Mouse (Mus musculus): ENCODE measurements around the gene Col5a1.

Col5a1 gene

DNA sequence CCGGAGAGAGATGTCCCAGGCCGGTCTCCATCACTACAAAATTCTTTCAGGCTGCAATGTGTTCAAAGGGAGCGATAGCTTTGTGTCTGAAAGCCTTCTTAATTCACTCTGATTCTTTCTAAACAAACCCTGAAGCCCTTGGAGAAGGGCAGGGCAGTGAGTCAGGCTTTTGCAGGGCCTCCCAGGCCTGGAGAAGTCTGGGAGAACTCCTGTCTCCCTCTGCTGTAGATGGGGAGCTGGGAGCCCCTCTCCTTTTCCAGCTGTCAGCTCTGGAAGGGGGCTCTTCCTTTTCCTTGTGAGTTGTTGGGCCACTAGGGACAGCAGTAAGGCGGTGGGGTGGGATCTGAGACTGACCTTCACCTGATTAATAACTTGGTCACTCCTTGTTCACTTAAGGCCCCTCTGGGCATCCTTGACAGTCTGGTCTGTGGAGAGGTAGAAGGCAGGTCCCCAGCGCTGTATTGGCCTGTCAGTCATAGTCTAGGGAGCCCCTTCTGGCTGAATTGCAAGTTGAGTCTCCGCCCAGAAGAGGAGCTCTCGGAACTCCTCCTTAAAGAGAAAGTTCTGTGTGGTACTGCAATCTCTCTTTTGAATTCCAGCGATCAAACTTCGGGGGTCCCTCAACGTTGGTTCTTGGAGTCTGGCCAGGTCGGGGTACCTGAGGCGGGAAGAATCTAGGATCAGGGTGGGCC lies 623 bp upstream of the Col5a1 start:
- DNase-seq (ENCODE audit: low spot score in 2 of 2): peak in 1 of 2 experiments; percentile 49

DNA sequence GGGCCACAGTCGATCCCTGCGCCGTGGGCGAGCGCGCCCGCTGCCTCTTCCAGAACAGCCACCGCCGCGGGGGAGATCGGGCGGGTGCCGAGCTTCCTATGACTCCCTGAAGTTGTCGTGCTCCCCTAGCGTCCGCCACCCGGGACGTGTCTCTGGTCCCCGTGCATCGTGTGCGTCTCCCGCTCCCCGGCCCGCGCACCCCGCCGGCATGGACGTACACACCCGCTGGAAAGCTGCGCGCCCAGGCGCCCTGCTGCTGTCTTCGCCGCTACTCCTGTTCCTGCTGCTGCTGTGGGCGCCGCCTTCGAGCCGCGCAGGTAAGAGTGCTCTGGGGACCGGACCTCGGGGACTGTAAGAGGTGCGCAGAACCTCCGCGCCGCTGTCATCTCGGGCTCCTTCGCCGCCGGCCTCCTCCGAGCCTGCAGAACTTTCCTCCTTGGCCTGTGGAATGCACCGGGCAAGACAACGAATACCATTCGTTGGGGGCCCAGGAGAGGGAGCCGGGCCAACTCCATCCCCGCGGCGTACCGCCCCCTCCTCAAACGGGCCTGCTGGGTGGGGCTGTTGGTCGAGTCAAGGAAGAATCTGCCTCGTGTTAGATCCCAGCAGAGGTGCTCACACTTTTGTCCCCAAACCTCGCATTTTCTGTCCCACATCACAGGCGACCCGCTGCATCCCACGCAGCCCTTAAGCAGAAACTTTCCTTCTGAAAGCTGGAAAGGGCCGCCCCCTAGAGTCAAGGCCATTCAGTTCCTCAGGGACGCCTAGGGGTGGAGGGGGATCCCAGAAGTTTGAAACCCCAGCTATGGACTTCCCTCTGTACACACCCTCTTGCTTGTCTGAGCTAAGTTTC lies 609 bp downstream of the Col5a1 start:
- peak in 1 of 2 experiments; percentile 44 for DNase-seq (ENCODE audit: low spot score in 2 of 2)

DNA sequence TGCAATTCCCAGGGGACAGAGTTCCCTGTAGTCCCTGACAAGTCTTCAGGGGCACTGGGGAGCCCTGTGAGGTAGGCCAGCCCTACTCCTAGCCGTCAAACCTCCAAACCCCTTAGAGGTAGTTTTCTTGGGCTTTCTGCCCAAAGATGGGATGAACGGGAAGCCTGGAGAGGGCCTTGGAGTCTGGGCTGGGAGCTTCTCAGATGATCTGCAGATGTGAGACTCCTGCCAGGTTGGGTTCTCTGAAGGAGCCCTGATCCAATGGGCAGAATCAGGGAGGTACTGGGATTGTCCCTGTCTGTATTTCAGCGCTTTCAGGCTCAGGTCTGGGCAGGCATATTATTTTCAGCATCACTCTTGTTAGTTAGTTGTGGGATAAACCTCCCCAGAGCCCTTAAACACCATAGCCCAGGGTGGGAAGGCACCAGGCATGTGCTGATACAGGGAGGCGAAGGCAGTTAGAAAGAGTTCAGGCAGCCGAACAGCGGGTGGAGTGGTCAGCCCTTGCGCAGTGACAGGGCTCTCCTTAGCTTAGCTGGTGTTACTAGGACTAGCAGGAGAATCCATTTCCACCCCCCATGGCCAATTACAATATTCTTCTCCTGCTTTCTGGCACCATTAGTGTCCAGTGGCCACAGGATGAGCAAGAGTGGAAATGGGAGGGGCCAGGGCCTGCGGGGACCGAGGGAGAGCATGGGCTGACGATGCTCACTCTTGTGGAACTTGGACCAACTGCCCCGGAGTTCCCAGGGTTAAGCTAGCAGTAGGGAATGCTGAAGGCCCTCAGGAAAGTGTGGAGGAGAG lies 1.4 kb downstream of the Col5a1 start:
- DNase-seq (ENCODE audit: low spot score in 2 of 2): no peak

DNA sequence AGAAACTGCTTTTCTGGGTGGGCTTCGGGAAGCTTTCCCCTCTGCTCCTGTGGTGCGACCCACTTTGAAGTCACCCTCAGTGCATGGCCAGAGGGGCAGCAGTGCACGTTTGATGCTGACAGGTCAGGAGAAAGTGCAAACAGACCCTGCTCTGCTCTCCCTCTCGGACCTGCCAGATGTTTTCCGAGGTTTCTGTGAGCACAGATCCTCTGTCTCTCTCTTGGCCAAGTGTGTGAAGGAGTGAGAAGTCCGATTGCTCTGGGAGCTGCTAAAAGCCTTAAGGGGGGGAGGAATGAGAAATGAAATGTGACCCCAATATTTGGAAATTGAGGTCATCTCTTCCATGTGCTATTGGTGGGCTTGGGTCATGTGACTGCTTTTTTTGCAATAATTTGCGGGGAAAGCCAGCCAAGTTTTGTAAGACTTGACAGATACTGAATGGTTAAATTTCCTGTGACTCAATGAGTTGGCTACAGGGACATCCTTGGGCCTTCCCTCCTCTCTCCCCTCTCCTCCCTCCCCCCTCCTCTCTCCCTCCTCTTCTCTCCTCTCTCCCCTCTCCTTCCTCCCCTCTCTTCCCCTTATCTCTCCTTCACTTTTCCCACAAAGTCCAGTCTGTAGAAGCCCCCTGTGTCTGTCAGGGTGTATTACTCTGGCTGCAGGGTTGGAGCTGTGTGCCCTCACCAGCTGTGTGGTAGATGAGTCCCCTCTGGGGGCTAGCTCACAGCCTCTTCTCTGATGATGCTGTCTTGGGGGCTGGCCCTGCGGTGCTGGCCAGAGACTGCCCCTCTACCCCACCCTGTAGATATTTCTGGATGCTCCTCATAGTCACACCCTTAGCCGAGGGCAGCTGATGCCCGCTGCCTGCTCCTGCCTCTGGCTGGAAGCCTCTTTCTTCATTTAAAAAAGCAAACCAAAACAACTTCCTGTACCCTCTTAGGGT lies 2.6 kb downstream of the Col5a1 start:
- peak in 1 of 2 experiments; percentile 64 for DNase-seq (ENCODE audit: low spot score in 2 of 2)

DNA sequence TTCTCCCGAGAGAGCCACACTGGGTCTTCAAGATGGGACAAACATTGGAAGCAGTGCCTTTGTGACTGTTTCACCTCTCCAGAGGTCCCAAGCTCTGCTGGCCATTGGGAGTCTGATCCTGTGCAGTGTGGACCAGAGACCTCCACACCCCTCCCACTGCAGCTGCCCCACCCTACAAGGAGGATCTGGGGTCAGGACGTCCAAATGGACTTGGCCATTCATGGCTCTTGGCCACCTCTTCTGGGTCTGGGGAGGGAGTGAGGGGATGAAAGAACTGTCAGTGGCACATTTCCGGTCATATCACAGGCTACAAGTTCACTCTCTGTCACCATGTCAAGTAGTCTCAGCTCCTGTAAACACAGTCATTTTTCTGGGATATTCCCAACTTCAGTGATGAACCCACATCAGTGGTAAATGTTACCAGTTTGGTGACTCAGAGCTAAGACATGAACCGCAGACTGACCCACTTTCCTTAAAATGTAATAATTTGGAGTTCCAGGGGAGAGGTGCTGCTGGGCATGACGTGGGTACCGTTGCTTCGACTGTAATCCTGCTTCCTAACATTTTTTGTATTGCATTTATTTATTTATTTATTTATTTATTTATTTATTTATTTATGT lies 5.8 kb downstream of the Col5a1 start:
- DNase-seq (ENCODE audit: low spot score in 2 of 2): no peak

DNA sequence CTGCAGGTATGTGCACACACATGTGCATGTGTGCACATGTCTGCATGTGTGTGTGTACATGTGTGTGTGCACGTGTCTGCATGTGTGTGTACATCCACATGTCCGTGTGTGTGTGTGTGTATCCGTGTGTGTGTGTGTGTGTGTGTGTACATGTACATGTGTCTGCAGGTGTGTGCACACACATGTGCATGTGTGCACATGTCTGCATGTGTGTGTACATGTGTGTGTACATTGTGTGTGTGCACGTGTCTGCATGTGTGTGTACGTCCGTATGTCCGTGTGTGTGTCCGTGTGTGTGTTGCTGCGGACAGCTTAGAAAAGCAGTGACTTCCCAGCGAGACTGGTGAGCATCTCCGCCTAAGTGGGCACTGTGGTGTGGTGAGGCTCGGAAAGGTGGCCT lies 6.8 kb downstream of the Col5a1 start:
- no peak for DNase-seq (ENCODE audit: low spot score in 2 of 2)

DNA sequence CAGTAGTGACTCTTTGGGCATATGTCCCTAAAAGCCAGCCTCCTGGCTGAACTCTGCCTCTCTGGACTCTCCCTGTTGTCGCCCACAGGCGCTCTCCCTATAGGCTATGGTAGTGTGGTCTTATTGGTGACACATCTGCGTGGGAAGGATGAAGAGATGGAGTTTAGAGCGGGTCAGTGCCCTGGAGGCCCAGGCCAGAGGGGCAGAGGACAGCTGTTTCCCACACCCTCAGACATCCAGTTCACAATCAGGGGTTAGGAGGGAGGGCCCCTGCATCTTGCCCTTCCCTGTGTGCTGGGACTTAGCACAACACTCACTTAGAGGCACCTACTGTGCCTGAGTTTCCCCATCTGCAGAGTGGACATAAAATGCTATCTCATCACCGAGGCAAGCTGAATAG lies 8.8 kb downstream of the Col5a1 start:
- no peak for DNase-seq (ENCODE audit: low spot score in 2 of 2)

DNA sequence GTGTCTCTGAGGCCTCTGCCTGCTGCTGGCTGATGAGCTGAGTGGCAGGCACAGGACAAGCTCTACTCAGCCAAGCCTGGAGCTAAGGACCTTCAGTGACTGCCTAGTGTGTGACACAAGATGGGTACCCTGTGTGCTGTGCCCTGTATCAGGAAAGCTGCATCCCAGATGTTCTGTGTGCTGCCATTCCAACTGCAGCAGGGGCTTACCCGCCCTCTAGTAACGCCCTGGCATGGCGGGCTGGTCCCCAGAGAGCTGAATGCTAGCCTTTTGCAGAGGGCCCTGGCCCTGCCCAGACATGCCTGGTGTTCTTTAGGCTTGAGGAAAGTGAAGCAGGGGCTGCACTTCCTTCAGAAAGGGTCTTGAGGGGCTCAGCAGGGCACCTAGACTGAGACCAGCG lies 9.4 kb downstream of the Col5a1 start:
- DNase-seq (ENCODE audit: low spot score in 2 of 2): no peak

DNA sequence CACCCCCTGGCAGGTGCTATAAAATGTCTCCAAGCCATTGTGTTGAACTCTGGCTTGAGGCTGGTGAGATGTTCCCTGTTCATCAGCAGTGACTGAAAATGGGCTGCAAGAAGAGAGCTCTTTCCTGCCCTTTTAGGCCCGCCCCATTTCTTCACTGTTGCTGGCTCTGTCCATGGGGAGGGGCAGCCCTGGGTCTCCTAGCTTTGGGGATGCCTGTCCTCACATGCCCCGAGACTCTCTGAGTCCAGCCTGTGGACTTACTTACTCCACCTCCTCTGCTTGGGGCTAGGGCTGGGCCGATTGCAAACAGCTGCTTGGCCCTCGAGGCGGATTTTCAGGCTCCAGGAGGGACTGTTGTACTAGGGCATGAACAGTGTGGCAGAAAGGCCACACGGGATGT lies 10.9 kb downstream of the Col5a1 start:
- peak in 1 of 2 experiments; percentile 60 for DNase-seq (ENCODE audit: low spot score in 2 of 2)

DNA sequence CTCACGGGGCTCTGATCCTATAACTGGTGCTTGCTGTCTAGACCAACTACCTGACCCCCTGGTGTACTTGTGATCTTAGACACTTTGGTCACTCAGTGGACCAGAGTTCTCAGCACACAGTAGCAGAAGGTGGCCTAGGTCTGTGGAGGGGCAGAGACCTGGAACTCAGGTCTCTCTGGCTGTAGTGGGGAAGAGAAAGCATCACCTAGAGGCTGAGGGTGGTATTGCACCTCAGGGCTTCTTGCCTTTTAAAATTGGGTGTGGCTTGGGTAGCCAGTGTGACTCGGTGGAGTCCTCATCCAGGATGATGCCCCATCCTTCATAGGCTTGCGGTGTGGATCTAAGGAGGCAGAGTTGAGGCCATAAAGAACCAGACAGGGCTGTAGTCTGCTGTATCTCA lies 13.7 kb downstream of the Col5a1 start:
- peak in 1 of 2 experiments; percentile 38 for DNase-seq (ENCODE audit: low spot score in 2 of 2)

DNA sequence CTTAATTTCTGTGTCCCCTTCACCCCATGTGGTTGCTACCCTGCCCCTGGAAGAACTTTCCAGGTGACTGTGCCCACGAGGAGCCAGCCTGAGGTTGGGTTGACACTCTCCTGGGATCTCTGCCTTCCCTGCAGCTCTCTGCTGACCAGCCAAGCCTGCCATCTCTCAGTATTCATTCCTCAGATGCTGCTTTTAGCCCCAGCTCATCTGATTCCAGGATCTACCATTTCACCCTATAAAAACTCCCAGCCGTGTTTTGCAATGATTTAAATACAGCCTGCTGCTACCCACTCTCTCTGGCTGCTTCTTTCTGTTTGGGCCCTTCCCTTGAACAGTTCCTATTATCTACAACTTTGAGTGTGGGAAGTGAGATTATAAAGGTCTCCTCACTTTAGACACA lies 14.9 kb downstream of the Col5a1 start:
- DNase-seq (ENCODE audit: low spot score in 2 of 2): no peak

DNA sequence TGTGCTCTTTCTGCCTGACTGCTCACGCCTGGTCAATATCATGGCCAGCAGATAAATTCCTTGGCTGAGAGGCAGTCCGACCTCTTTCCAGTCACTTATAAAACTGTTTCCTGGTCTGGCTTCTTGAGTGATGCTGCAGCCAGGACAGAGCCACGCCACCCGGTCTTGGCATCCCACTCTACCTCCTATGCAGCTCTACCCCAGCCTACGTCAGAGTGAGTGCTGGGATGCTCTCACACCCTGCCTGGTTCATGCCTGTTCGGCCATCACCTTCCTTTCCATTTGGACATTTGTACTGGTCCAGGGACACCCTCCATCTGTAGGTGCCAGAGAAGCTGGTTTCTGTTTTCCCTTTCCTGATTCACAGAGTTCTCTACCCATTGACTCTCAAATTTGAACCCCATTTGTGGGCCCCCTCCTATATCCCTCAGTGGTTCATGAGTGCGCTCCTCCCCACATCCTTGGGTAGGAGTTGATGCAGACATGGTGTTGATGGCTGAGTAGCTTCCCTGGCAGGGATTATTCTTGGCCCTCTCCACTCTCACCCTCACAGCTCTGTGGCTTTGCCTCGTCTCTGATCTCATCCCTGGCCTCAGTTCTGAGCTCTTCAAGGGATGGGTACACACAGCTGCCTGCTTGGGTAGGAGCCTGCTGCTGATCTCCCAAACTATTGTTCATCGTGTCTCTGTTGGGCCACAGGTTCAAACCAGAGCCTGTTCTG lies 15.5 kb downstream of the Col5a1 start:
- DNase-seq (ENCODE audit: low spot score in 2 of 2): no peak

DNA sequence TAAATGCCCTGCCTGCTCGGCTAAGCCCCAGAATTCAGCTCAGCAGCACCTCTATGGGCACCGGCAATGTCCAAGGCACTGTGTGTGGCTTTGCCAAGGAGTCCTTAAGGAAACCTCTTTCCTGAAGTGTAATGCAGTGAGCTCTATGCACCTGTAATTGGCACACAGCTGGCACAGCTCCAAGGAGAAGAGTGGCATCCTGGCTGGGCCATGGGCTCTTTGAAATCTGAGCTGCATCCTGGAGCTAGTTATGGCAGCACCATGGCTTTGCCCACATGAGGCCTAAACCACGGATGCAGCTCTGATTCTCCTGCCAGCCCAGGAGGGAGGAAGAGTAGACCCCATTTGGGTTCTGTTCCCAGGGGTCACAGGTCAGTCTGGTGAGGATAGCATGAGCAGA lies 16.1 kb downstream of the Col5a1 start:
- DNase-seq (ENCODE audit: low spot score in 2 of 2): no peak

DNA sequence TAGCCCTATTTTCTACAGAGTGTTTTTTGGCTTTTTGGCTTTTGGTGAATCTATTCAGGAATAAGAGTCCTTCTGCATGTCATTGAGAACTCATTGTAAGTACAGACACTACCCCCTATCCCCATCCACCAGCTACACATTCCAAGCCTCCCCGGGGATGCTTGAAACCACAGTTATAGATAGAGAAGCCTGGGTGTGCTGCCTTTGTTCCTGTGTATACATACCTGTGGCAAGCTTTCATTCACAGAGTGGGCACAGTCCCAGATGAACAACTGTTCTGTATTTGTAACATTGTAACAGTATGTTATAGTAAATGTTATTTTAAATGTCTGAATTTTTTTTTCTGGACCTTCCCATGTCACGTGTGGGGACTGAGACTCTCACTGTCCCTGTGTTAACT lies 19.2 kb downstream of the Col5a1 start:
- DNase-seq (ENCODE audit: low spot score in 2 of 2): no peak

DNA sequence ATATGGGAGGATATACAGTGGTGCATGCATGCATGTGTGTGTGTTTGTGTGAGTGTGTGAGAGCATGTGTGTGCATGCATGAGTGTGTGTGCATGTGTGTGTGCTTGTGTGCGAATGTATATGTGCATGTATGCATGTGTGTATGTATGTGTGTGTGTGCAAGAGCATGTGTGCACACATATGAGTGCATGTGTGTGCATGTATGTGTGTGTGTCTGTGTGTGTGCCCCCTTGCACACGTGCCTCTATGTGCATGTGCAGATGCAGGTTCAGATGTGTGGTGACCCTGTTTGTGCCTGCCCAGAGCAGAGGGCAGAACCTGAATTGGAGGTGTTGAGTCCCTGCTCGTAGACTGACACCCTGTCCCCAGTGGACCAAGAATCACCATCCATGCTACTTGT lies 24.3 kb downstream of the Col5a1 start:
- no peak for DNase-seq (ENCODE audit: low spot score in 2 of 2)

DNA sequence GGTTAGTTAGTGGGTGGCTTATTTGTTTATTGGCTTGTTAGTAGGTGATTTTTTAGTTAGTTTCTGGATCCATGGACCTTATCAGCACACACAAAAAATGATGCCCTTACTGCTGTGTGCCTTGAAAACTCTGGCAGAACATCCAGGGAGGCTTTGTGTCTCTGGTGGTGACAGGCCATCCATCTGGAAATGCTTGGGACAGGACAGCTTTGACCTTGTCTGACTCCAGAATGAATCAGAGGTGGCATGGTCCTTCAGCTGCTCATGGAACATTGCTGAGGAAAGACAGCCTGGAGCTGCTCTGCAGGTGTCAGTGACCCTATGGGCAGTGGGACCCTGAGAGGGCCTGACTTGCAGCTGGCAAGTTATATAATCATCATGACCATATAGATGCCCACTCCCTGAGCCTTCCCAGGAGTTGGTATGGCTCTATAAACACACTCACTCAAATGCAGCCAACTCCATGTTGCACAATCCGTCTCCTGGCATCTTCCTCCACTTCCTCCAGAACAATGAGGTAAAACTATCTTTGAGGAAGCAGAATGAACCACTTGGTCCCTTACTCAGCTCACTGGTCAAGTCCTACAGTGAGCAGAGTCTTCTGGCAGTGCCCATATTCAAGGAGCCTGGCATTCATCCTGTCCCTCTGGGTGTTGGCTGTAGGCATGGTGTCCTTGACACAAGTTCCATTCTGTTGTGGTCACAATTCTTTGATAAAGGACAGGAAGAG lies 26.5 kb downstream of the Col5a1 start:
- no peak for DNase-seq (ENCODE audit: low spot score in 2 of 2)

DNA sequence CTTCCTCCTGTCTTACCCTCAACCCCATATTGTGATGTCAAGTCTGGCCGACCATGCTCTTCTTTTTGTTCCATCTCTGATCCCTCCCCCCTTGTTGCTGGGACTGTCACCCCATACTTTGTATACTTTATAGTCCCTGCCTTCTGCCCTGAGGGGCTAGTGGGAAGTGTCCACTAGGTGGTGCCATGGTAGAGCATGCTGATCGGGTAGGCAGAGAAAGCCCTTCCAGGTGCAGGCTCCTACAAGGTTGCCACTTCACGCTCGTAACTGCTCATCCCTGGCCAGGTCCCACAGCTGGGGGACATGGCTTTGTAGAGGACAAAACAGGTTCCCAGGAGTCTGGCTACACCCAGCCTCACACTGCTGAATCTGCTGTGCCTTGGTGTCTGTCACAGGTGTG lies 29.5 kb downstream of the Col5a1 start:
- DNase-seq (ENCODE audit: low spot score in 2 of 2): no peak

DNA sequence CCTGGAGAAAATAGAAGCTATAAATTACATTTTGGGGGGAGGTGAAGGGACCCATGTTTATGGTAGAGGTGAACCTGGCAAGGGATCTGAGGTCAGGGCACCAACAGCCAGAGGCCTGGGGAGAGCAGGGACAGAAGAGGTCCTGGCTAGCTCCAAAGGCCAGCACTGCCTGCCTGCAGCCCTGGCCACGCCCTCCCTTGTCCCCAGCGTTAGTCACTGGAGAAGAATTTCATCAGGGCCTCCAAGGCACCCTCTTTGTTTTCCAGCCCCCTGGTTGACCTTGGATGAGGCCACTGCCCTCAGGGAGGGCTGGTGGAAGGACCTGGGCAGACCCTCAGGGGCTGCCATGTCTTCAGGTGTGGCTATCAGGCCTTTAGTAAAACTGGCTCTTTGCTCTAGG lies 30.1 kb downstream of the Col5a1 start:
- no peak for DNase-seq (ENCODE audit: low spot score in 2 of 2)

DNA sequence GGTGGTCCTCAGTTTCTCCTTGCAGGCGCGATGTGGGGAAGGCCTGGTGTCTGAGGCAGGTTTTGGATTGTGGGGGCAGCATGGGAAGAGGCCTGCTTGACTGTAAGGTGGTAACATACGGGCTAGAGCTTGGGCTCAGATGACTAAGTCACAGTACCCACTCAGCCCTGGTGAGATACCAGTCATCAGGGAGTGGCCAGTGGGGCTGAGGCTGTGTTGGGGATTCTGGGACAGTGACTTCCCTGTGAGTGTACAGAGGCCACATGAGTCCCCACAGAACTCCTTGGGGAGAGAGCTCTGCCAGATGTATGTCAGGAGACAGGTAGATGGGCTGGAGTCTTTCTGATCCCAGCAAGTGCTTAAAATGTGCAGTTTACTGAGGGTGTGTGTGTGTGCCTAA lies 31.0 kb downstream of the Col5a1 start:
- DNase-seq (ENCODE audit: low spot score in 2 of 2): no peak

DNA sequence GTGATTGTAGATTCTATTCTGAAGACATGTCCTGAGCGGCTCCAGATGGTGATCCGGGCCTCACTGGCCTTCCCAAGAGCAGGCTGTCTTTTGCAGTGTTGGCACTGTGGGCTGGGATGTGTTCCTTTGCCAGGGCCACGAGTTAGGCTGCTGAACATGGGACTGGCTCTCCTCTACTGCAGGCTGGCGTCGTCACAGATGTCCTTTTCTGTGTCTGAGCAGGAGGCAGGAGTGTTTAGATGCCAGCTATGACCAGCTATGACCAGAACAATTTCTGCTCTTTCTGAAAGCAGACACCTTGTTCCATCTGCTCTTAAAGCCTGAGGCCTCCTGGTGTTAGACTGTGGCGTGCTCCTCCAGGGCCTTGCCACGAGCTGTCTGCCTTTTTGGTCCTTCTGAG lies 31.9 kb downstream of the Col5a1 start:
- no peak for DNase-seq (ENCODE audit: low spot score in 2 of 2)
